Mouse (Mus musculus) intestine, embryonic 15.5 days (tissue): ENCODE results near the gene Fcho1. TPM values are rescaled to one million over a fixed set of nuclear protein-coding genes. Genes with fewer than 3 reads are reported as not detected.

Source experiments
- ATAC-seq: fragments of 200-750 bp; cut with Nextera tagmentation; 2 replicates; pipeline ENCODE4 v1.8.0; 2017; ENCODE audit warnings: moderate TSS enrichment, moderate library complexity
- H3K27ac ChIP-seq: fragments of 300-500 bp; sonication (generic); 2 replicates; pipeline ENCODE4 v1.5.1; 2015; ENCODE audit warnings: mild to moderate bottlenecking, inconsistent platforms
- H3K27me3 ChIP-seq: fragments of 300-500 bp; sonication (generic); replicated peaks from 2 replicates; pipeline ENCODE4 v1.6.1; 2015; ENCODE audit warnings: inconsistent platforms
- H3K36me3 ChIP-seq: fragments of 300-500 bp; sonication (generic); 2 replicates; pipeline ENCODE4 v1.6.1; 2015; ENCODE audit warnings: inconsistent platforms
- H3K4me1 ChIP-seq: fragments of 300-500 bp; sonication (generic); replicated peaks from 2 replicates; pipeline ENCODE4 v1.6.1; 2015; ENCODE audit warnings: inconsistent platforms
- H3K4me2 ChIP-seq: fragments of 300-500 bp; sonication (generic); replicated peaks from 2 replicates; pipeline ENCODE4 v1.6.1; 2015; ENCODE audit warnings: mild to moderate bottlenecking, inconsistent platforms
- H3K4me3 ChIP-seq: fragments of 300-500 bp; sonication (generic); replicated peaks from 2 replicates; pipeline ENCODE4 v1.5.1; 2015; ENCODE audit warnings: inconsistent platforms
- H3K9ac ChIP-seq: fragments of 300-500 bp; sonication (generic); 2 replicates; pipeline ENCODE4 v1.6.1; 2015; ENCODE audit warnings: inconsistent platforms
- H3K9me3 ChIP-seq: fragments of 300-500 bp; sonication (generic); 2 replicates; pipeline ENCODE4 v1.6.1; 2016; ENCODE audit warnings: inconsistent platforms
- WGBS: fragments of 180-500 bp; shearing (Covaris S2); methylation state at CpG from one replicate; pipeline ENCODE4 v1.1.7; 2015; 5-methylcytosine and 5-hydroxymethylcytosine counted together
- polyA plus RNA-seq: library from polyadenylated mRNA; unstranded; fragments of >200 nt; fragmentation: Nextera tagmentation; extraction: Ambion mirVana; gene quantifications from 2 replicates; pipeline ENCODE4 v1.2.1, GENCODE M21; 2015

Fcho1 gene
- polyA plus RNA-seq, 1 experiment from 2014 or later: 5.3 TPM

GRCm38 (mm10) chr8:71676803-71677202 is 48.7 kb downstream of the Fcho1 start:
- H3K36me3 ChIP-seq: no peaks in the 10 kb centered on the region
- peak overlapping the region; percentile 81 for H3K9ac ChIP-seq
- no peaks in the 10 kb centered on the region for H3K9me3 ChIP-seq
- peak overlapping the region; percentile 87 for H3K4me2 ChIP-seq
- peaks cover 32% of the 10 kb centered on the region for H3K27me3 ChIP-seq
- H3K27ac ChIP-seq: peak overlapping the region; percentile 86
- 55% methylated on average over 9 of the region's 9 CpGs for WGBS
- no peak for ATAC-seq
- peaks cover 25% of the 10 kb centered on the region for H3K4me1 ChIP-seq
- peak overlapping the region; percentile 69 for H3K4me3 ChIP-seq

- Histone ChIP-seq H3K27me3 (peaks cover 26% of the 10 kb centered on the region), H3K9ac (peak within 1 kb of the TSS; percentile 81)
Observed at GRCm38 (mm10) chr8:71676020-71676741, 49.3 kb downstream of the Fcho1 start, which contains the start of gene Jak3. Gene Jak3, plus strand, starts transcription at chr8:71676296.

GRCm38 (mm10) chr8:71675456-71676019 is 50.0 kb downstream of the Fcho1 start:
- peak overlapping the region; percentile 86 for H3K27ac ChIP-seq
- no peaks in the 10 kb centered on the region for H3K36me3 ChIP-seq
- H3K4me2 ChIP-seq: peak overlapping the region; percentile 87
- peak overlapping the region; percentile 81; the same call in 1 of the 2 replicates for H3K9ac ChIP-seq
- no peak for ATAC-seq
- peak overlapping the region; percentile 69 for H3K4me3 ChIP-seq
- peaks cover 24% of the 10 kb centered on the region for H3K27me3 ChIP-seq
- H3K9me3 ChIP-seq: no peaks in the 10 kb centered on the region
- 38% methylated on average over 9 of the region's 9 CpGs for WGBS
- H3K4me1 ChIP-seq: peaks cover 29% of the 10 kb centered on the region

More at GRCm38 (mm10) chr8:71676020-71676741, 49.3 kb downstream of the Fcho1 start, which contains the start of gene Jak3:
- Histone ChIP-seq H3K36me3 (no peaks in the 10 kb centered on the region), H3K4me1 (peaks cover 26% of the 10 kb centered on the region), H3K9me3 (no peaks in the 10 kb centered on the region), H3K4me2 (peak within 1 kb of the TSS; percentile 87), H3K27ac (peak within 1 kb of the TSS; percentile 86), H3K4me3 (peak within 1 kb of the TSS; percentile 69)
- peak; percentile 65 for ATAC-seq
- WGBS: 2% methylated on average over 40 of the region's 40 CpGs

DNA sequence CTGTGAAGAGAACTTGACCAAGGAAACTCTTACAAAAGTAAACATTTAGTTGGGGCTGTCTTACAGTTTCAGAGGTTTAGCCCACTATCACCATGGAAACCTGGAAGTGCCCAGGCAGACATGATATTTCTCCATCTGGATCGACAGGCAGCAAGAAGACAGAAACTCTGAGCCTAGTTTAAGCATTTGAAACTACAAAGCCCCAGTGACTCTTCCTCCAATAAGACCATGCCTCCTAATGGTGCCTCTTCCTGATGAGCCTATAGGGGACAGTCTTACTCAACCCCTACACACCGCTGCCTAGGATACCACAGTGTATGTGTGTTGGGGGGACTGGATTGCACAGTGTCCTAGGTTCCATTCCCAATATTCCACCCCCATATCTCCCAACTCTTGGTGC is 51.4 kb downstream of the Fcho1 start:
- no peak overlapping the region for H3K27ac ChIP-seq
- no peak for ATAC-seq
- H3K4me1 ChIP-seq: peaks cover 22% of the 10 kb centered on the region
- H3K9ac ChIP-seq: no peak overlapping the region
- H3K4me3 ChIP-seq: no peak overlapping the region
- no peaks in the 10 kb centered on the region for H3K36me3 ChIP-seq
- H3K27me3 ChIP-seq: peaks cover 17% of the 10 kb centered on the region
- H3K9me3 ChIP-seq: no peaks in the 10 kb centered on the region
- no peak overlapping the region for H3K4me2 ChIP-seq
- 51% methylated on average over 2 of the region's 2 CpGs for WGBS

- H3K36me3 ChIP-seq: no peaks in the 10 kb centered on the region
- peaks cover 30% of the 10 kb centered on the region for H3K4me1 ChIP-seq
- H3K9ac ChIP-seq: no peak overlapping the region
- no peak for ATAC-seq
- peaks cover 11% of the 10 kb centered on the region for H3K27me3 ChIP-seq
- no peak overlapping the region for H3K4me3 ChIP-seq
- 55% methylated on average over 6 of the region's 6 CpGs for WGBS
- peak overlapping the region; percentile 86 for H3K4me2 ChIP-seq
- peak overlapping the region; percentile 6; the same call in 1 of the 2 replicates for H3K27ac ChIP-seq
- no peaks in the 10 kb centered on the region for H3K9me3 ChIP-seq
Observed at GRCm38 (mm10) chr8:71672168-71672735, 53.3 kb downstream of the Fcho1 start.

GRCm38 (mm10) chr8:71671549-71671965 is 54.0 kb downstream of the Fcho1 start, which contains the start of gene Unc13a:
Gene Unc13a, minus strand, starts transcription at chr8:71671757.
- WGBS: under 1% methylated on average over 42 of the region's 42 CpGs
- peak; percentile 75 for ATAC-seq
- Histone ChIP-seq H3K27ac (peak within 1 kb of the TSS; percentile 6; the same call in 1 of the 2 replicates), H3K9ac (peak within 1 kb of the TSS; percentile 1; the same call in 1 of the 2 replicates), H3K4me1 (peaks cover 30% of the 10 kb centered on the region), H3K4me3 (peak within 1 kb of the TSS; percentile 43), H3K4me2 (peak within 1 kb of the TSS; percentile 86), H3K27me3 (peaks cover 11% of the 10 kb centered on the region), H3K9me3 (no peaks in the 10 kb centered on the region), H3K36me3 (no peaks in the 10 kb centered on the region)

GRCm38 (mm10) chr8:71670621-71671548 is 54.6 kb downstream of the Fcho1 start:
- WGBS: under 1% methylated on average over 59 of the region's 64 CpGs
- H3K4me1 ChIP-seq: peaks cover 31% of the 10 kb centered on the region
- peak overlapping the region; percentile 86 for H3K4me2 ChIP-seq
- H3K9ac ChIP-seq: peak overlapping the region; percentile 1; the same call in 1 of the 2 replicates
- H3K27me3 ChIP-seq: peaks cover 13% of the 10 kb centered on the region
- no peaks in the 10 kb centered on the region for H3K9me3 ChIP-seq
- peak; percentile 38 for ATAC-seq
- no peaks in the 10 kb centered on the region for H3K36me3 ChIP-seq
- no peak overlapping the region for H3K27ac ChIP-seq
- H3K4me3 ChIP-seq: peak overlapping the region; percentile 43

DNA sequence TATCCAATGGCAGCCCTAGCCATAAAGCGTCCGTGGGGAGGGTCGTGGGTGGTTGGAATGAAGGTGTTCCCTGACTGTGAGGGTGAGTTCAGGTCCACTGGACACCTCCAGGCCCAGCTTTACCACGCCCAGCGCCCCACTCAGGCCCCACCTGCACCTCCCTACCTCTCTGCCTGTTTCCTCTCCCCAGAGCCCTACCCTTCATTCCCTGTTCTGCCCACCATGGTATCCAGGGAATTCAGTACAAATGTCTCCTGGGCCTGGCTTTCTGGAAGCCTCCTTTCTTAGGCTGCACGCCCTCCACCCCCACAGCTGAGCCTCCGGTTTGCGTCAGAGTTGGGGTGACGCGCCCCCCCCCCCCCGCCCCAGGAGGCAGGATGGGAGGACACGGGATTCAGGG is 55.3 kb downstream of the Fcho1 start:
- peak overlapping the region; percentile 43 for H3K4me3 ChIP-seq
- no peak overlapping the region for H3K27ac ChIP-seq
- ATAC-seq: no peak
- peaks cover 13% of the 10 kb centered on the region for H3K27me3 ChIP-seq
- peaks cover 29% of the 10 kb centered on the region for H3K4me1 ChIP-seq
- H3K9ac ChIP-seq: no peak overlapping the region
- H3K4me2 ChIP-seq: peak overlapping the region; percentile 86
- no peaks in the 10 kb centered on the region for H3K36me3 ChIP-seq
- WGBS: 13% methylated on average over 9 of the region's 12 CpGs
- no peaks in the 10 kb centered on the region for H3K9me3 ChIP-seq

DNA sequence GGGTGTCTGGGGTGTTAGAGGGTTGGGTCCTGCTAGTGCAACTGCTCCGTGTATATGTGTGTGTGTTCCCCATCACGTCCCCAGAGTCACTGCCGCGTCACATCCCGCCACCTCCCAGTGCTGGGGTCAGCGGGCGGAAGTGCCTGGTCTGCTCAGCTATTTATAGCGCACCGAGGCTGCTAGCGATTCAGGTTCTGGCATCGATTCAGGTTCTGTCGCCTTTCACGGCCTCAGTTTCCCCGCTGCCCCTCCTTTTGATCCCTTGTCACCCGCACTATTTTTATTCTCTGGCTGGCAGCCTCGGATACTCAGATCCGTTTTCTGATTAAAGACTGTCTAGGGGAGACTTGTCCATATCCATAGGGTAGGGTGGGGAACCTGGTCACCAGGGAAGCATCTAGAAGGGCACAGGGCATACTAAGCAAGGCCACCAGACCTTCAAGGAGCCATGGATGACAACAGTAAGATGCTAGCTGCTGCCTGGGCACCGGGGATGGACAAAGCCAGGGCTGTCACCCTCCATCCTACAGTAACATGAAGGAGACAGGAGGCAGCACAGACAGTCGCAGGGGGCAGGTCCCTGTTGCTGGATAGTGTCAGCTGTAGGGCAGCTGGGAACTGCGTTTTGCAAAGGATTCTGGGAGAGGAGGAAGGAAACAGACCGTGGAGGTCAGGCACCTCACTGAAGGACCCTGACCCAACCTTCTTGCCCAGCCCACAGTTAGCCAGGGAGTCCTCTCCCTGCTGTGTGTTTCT is 57.1 kb downstream of the Fcho1 start:
- Histone ChIP-seq H3K4me1 (peaks cover 29% of the 10 kb centered on the region), H3K36me3 (no peaks in the 10 kb centered on the region), H3K27ac (no peak overlapping the region), H3K27me3 (peaks cover 19% of the 10 kb centered on the region), H3K4me3 (peak overlapping the region; percentile 5; the same call in 1 of the 2 replicates), H3K9ac (no peak overlapping the region), H3K9me3 (no peaks in the 10 kb centered on the region), H3K4me2 (peak overlapping the region; percentile 46)
- ATAC-seq: no peak
- 3% methylated on average over 21 of the region's 21 CpGs for WGBS

DNA sequence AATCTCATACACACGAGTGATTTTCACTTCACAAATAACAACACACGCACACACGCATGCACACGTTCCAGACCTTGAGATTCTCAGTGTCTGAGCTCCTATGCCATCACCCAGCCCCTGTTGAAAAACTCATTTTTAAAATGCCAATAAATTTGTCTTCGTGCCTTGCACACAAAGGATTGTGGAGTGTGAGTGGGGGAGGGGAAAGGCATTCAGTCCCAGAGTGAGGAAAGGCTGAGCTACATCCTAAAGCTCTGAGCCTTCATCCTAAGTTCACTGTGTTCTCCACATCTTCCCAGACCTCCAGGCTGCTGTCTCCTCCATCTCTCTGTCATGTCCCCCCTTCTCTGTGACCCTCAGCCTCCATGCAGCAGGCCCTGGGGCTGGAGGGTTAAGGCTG is 58.3 kb downstream of the Fcho1 start:
- 57% methylated on average over 5 of the region's 5 CpGs for WGBS
- H3K27me3 ChIP-seq: peaks cover 27% of the 10 kb centered on the region
- H3K36me3 ChIP-seq: no peaks in the 10 kb centered on the region
- H3K4me1 ChIP-seq: peaks cover 29% of the 10 kb centered on the region
- H3K9ac ChIP-seq: no peak overlapping the region
- no peaks in the 10 kb centered on the region for H3K9me3 ChIP-seq
- ATAC-seq: no peak
- H3K4me2 ChIP-seq: no peak overlapping the region
- H3K27ac ChIP-seq: no peak overlapping the region
- H3K4me3 ChIP-seq: no peak overlapping the region

DNA sequence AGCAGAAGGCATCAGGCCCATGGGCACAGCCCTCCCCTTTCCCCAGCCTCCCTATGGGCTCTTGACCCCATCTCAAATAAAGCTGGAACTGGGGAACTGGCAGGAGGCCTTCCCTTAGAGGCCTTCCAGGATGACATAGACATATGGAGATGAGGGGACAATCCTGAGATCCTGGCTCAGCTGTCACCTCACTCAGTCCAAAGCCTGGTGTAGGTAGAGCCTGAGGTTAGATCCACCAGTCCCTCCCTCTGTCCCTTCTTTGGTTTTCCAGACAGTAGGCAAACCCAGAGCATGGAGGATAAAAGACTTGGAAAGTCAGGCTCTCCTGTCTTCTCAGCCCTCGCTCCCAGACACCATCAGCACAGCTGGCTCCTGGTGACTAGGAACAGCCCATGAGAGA is 58.7 kb downstream of the Fcho1 start:
- H3K4me1 ChIP-seq: peaks cover 29% of the 10 kb centered on the region
- H3K4me3 ChIP-seq: no peak overlapping the region
- no peak overlapping the region for H3K9ac ChIP-seq
- no peak overlapping the region for H3K4me2 ChIP-seq
- H3K27ac ChIP-seq: no peak overlapping the region
- ATAC-seq: no peak
- H3K27me3 ChIP-seq: peaks cover 27% of the 10 kb centered on the region
- H3K9me3 ChIP-seq: no peaks in the 10 kb centered on the region
- 43% methylated on average over 1 of the region's 1 CpGs for WGBS
- no peaks in the 10 kb centered on the region for H3K36me3 ChIP-seq
